Mouse (Mus musculus): ENCODE measurements at regions not wholly inside any gene's neighbourhood (a gene's known extent, or its start where the extent isn't known, plus 50 kb on each side); places are given as distances from the start of the nearest gene placed in this dataset.

DNA sequence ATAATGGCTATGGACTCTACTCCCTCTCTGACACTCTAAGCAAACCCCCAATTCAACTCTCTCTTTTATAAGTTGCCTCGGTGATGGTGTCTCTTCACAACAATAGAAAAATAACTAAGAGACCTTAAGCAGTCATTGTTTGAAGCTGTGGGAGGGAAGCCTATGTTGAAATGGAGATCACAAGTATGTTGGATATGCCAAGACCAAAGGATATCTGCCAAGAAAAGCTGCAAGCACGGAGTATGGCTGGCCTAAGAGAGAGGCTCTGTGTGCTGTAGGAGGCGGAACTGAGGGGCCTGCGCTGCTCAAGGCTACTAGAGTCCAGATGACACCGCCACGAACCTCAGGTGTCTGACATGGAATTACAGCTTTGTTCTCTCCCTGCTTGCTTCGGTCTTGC lies 55.3 kb upstream of the Ctnnbl1 start:
- no peak for TF ChIP-seq CTCF (IDR thresholded peaks at IDR 0.05; ENCODE audit: low read depth)
- TF ChIP-seq EP300 (IDR thresholded peaks at IDR 0.05; ENCODE audit: low read depth): no peak

Measured in heart, postnatal 0 days (tissue).